Mouse (Mus musculus) forebrain, postnatal 0 days (tissue): ENCODE measurements at regions not wholly inside any gene's neighbourhood (a gene's known extent, or its start where the extent isn't known, plus 50 kb on each side); places are given as distances from the start of the nearest gene placed in this dataset.

Experiments used
- ATAC-seq: fragments of 200-750 bp; cut with Nextera tagmentation; 2 replicates; pipeline ENCODE4 v1.8.0; 2017; ENCODE audit warnings: mild to moderate bottlenecking, moderate library complexity
- DNase-seq: peaks from one replicate; pipeline ENCODE4 v3.0.0-alpha.2; 2015
- H3K27ac ChIP-seq: fragments of 300-500 bp; sonication (generic); 2 replicates; pipeline ENCODE4 v1.5.1; 2014; ENCODE audit warnings: low read depth, mild to moderate bottlenecking, antibody characterized with exemption, low read length, moderate library complexity, mixed read lengths
- H3K27me3 ChIP-seq: fragments of 300-500 bp; sonication (generic); 2 replicates; pipeline ENCODE4 v1.6.1; 2014; ENCODE audit warnings: mild to moderate bottlenecking, low read length, mixed read lengths; ENCODE audit not compliant: insufficient read depth
- H3K36me3 ChIP-seq: fragments of 300-500 bp; sonication (generic); 2 replicates; pipeline ENCODE4 v1.6.1; 2014; ENCODE audit warnings: mild to moderate bottlenecking, moderate library complexity; ENCODE audit not compliant: insufficient read depth
- H3K4me1 ChIP-seq: fragments of 300-500 bp; sonication (generic); 2 replicates; pipeline ENCODE4 v1.6.1; 2014; ENCODE audit warnings: antibody characterized with exemption; ENCODE audit not compliant: insufficient read depth
- H3K4me2 ChIP-seq: fragments of 300-500 bp; sonication (generic); 2 replicates; pipeline ENCODE4 v1.6.1; 2014; ENCODE audit warnings: low read depth, mild to moderate bottlenecking, moderate library complexity
- H3K4me3 ChIP-seq: fragments of 300-500 bp; sonication (generic); 2 replicates; pipeline ENCODE4 v1.5.1; 2014; ENCODE audit warnings: low read depth, low read length, mixed read lengths
- H3K9ac ChIP-seq: fragments of 300-500 bp; sonication (generic); 2 replicates; pipeline ENCODE4 v1.6.1; 2014; ENCODE audit warnings: mild to moderate bottlenecking
- H3K9me3 ChIP-seq: fragments of 300-500 bp; sonication (generic); 2 replicates; pipeline ENCODE4 v1.6.1; 2016; ENCODE audit warnings: low read length
- CTCF ChIP-seq: sonication (generic); IDR thresholded peaks from 2 replicates; pipeline ENCODE4 v1.5.1; 2016; ENCODE audit warnings: antibody characterized with exemption, control low read depth, low read depth
- WGBS: fragments of 180-500 bp; shearing (Covaris S2); extraction: QIAGEN DNeasy Blood & Tissue Kit; methylation state at CpG from one replicate; pipeline ENCODE4 v1.1.7; 2014; 5-methylcytosine and 5-hydroxymethylcytosine counted together

GRCm38 (mm10) chr11:24259668-24260067 lies 181.8 kb downstream of the Bcl11a start:
- Histone ChIP-seq H3K4me3 (no peak overlapping the region), H3K27me3 (no peaks in the 10 kb centered on the region), H3K36me3 (no peaks in the 10 kb centered on the region), H3K9me3 (no peaks in the 10 kb centered on the region), H3K27ac (no peak overlapping the region), H3K4me2 (no peak overlapping the region), H3K4me1 (no peaks in the 10 kb centered on the region), H3K9ac (no peak overlapping the region)
- ATAC-seq = no peak
- TF ChIP-seq CTCF = no peak
- no peak for DNase-seq
- WGBS = 95% methylated on average over 2 of the region's 2 CpGs

- no peaks in the 10 kb centered on the region for H3K27me3 ChIP-seq
- H3K4me1 ChIP-seq = no peaks in the 10 kb centered on the region
- ATAC-seq (no peak), DNase-seq (no peak)
- H3K36me3 ChIP-seq = no peaks in the 10 kb centered on the region
- no peak overlapping the region for H3K9ac ChIP-seq
- H3K4me2 ChIP-seq = no peak overlapping the region
- no peak overlapping the region for H3K27ac ChIP-seq
- TF ChIP-seq CTCF = no peak
- no peaks in the 10 kb centered on the region for H3K9me3 ChIP-seq
- 78% methylated on average over 2 of the region's 2 CpGs for WGBS
- no peak overlapping the region for H3K4me3 ChIP-seq
These were observed 191.2 kb downstream of the Bcl11a start for GRCm38 (mm10) chr11:24269046-24269445.

GRCm38 (mm10) chr11:24281628-24282027 lies 203.8 kb downstream of the Bcl11a start:
- no peak overlapping the region for H3K27ac ChIP-seq
- no peak for TF ChIP-seq CTCF
- 91% methylated on average over 5 of the region's 5 CpGs for WGBS
- no peak for ATAC-seq
- DNase-seq = no peak
- no peak overlapping the region for H3K4me3 ChIP-seq
- no peaks in the 10 kb centered on the region for H3K36me3 ChIP-seq
- H3K9me3 ChIP-seq = no peaks in the 10 kb centered on the region
- H3K4me1 ChIP-seq = no peaks in the 10 kb centered on the region
- H3K27me3 ChIP-seq = no peaks in the 10 kb centered on the region
- H3K9ac ChIP-seq = no peak overlapping the region
- no peak overlapping the region for H3K4me2 ChIP-seq

GRCm38 (mm10) chr11:24282556-24282955 lies 204.7 kb downstream of the Bcl11a start:
- Histone ChIP-seq H3K9ac (no peak overlapping the region; the same call in 1 of the 2 replicates), H3K4me2 (0 out of 2 replicates have a peak overlapping the region, but pooled peaks have one; percentile 21), H3K27ac (no peak overlapping the region), H3K27me3 (no peaks in the 10 kb centered on the region), H3K4me3 (no peak overlapping the region), H3K36me3 (no peaks in the 10 kb centered on the region), H3K9me3 (no peaks in the 10 kb centered on the region), H3K4me1 (no peaks in the 10 kb centered on the region)
- DNase-seq (peak; percentile 54), ATAC-seq (peak; percentile 90)
- WGBS = 45% methylated on average over 9 of the region's 9 CpGs
- no peak for TF ChIP-seq CTCF

- Histone ChIP-seq H3K4me1 (no peaks in the 10 kb centered on the region), H3K4me3 (no peak overlapping the region), H3K9me3 (no peaks in the 10 kb centered on the region), H3K9ac (no peak overlapping the region), H3K27me3 (no peaks in the 10 kb centered on the region), H3K27ac (no peak overlapping the region), H3K4me2 (peak overlapping the region; percentile 17; the same call in 1 of the 2 replicates), H3K36me3 (no peaks in the 10 kb centered on the region)
- 13% methylated on average over 18 of the region's 18 CpGs for WGBS
- TF ChIP-seq CTCF = no peak
- DNase-seq (no peak), ATAC-seq (peak; percentile 21; the same call in 1 of the 2 replicates)
These were observed 208.6 kb downstream of the Bcl11a start for GRCm38 (mm10) chr11:24286129-24287108.

- Histone ChIP-seq H3K4me1 (no peaks in the 10 kb centered on the region), H3K4me3 (no peak overlapping the region), H3K27me3 (no peaks in the 10 kb centered on the region)
These were observed 215.4 kb downstream of the Bcl11a start for GRCm38 (mm10) chr11:24293209-24293608.

GRCm38 (mm10) chr11:24293860-24294531 lies 216.1 kb downstream of the Bcl11a start:
- Histone ChIP-seq H3K4me1 (no peaks in the 10 kb centered on the region), H3K9me3 (no peaks in the 10 kb centered on the region), H3K4me3 (no peak overlapping the region), H3K36me3 (no peaks in the 10 kb centered on the region), H3K27me3 (no peaks in the 10 kb centered on the region), H3K27ac (no peak overlapping the region), H3K9ac (no peak overlapping the region), H3K4me2 (no peak overlapping the region)
- 70% methylated on average over 7 of the region's 7 CpGs for WGBS
- no peak for TF ChIP-seq CTCF
- ATAC-seq (no peak), DNase-seq (no peak)

More at GRCm38 (mm10) chr11:24293209-24293608, 215.4 kb downstream of the Bcl11a start:
- Histone ChIP-seq H3K9ac (no peak overlapping the region), H3K4me2 (no peak overlapping the region), H3K27ac (no peak overlapping the region), H3K36me3 (no peaks in the 10 kb centered on the region), H3K9me3 (no peaks in the 10 kb centered on the region)
- DNase-seq (no peak), ATAC-seq (no peak)
- no peak for TF ChIP-seq CTCF
- WGBS = 68% methylated on average over 3 of the region's 3 CpGs
